Mouse (Mus musculus): ENCODE results near the gene Cep19.

DNA sequence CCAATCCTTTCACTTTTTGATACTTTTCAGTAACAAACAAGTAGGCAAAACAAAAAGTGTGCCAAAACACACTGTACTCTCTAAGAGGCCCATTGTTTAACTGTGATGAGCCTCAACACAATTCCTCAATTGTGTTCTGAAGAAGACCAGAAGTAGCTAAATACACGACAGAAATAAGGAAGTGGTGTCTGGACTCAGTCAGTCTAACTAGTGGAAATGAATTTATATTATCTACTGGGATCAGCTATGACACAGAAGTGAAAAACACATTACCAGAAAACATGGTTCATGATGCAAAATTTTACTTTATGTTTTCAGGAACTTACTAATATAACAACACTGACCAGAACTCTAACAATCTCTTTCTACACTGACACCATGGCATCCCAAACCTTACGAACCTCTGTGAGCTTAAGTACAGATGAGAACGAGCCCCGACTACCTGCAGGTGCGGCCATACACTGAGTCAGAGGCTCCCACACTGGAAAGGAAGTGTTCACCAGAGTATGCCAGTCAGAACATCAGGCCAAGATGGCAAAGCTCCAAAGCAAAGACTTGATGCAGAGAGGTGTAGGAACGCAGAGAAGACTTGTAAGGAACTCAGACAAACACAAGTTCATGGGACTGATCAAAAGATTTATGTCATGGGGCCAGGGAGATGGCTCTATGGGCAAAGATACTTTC, 39.6 kb upstream of the Cep19 start:
- TF ChIP-seq CTCF (IDR thresholded peaks at IDR 0.05; ENCODE audit: low read depth, low read length) (no peak), GATA1 (IDR thresholded peaks at IDR 0.05; ENCODE audit: borderline replicate concordance, low read length) (no peak), TAL1 (conservative IDR thresholded peaks at IDR 0.05; ENCODE audit: low read depth, low read length) (no peak)
